Mouse (Mus musculus) neural tube, embryonic 11.5 days (tissue): ENCODE measurements around the gene Ubr2. TPM values are rescaled to one million over a fixed set of nuclear protein-coding genes. Genes with fewer than 3 reads are reported as not detected.

ENCODE experiments used
- ATAC-seq: fragments of 200-750 bp; cut with Nextera tagmentation; 2 replicates; pipeline ENCODE4 v1.8.0; 2017; ENCODE audit warnings: moderate number of reproducible peaks, mild to moderate bottlenecking, moderate TSS enrichment, moderate library complexity; ENCODE audit not compliant: insufficient read depth, low FRiP score, low TSS enrichment
- DNase-seq: peaks from one replicate; pipeline ENCODE4 v3.0.0-alpha.2; 2015; ENCODE audit warnings: low spot score
- H3K27ac ChIP-seq: fragments of 300-500 bp; sonication (generic); 2 replicates; pipeline ENCODE4 v1.5.1; 2014; ENCODE audit warnings: low read depth, mild to moderate bottlenecking, low read length
- H3K27me3 ChIP-seq: fragments of 300-500 bp; sonication (generic); 2 replicates; pipeline ENCODE4 v1.6.1; 2014; ENCODE audit warnings: mild to moderate bottlenecking, low read length, mixed read lengths; ENCODE audit not compliant: control insufficient read depth, insufficient read depth
- H3K36me3 ChIP-seq: fragments of 300-500 bp; sonication (generic); 2 replicates; pipeline ENCODE4 v1.6.1; 2014; ENCODE audit warnings: mild to moderate bottlenecking, low read length, moderate library complexity, mixed read lengths; ENCODE audit not compliant: control insufficient read depth, insufficient read depth
- H3K4me1 ChIP-seq: fragments of 300-500 bp; sonication (generic); 2 replicates; pipeline ENCODE4 v1.6.1; 2014; ENCODE audit warnings: low read length, mixed read lengths; ENCODE audit not compliant: control insufficient read depth, insufficient read depth
- H3K4me2 ChIP-seq: fragments of 300-500 bp; sonication (generic); 2 replicates; pipeline ENCODE4 v1.6.1; 2014; ENCODE audit warnings: low read depth, mild to moderate bottlenecking, moderate library complexity
- H3K4me3 ChIP-seq: fragments of 300-500 bp; sonication (generic); 2 replicates; pipeline ENCODE4 v1.5.1; 2014; ENCODE audit warnings: low read depth, low read length
- H3K9ac ChIP-seq: fragments of 300-500 bp; sonication (generic); 2 replicates; pipeline ENCODE4 v1.6.1; 2014; ENCODE audit warnings: mild to moderate bottlenecking, low read length
- H3K9me3 ChIP-seq: fragments of 300-500 bp; sonication (generic); 2 replicates; pipeline ENCODE4 v1.6.1; 2016; ENCODE audit warnings: low read length; ENCODE audit not compliant: control insufficient read depth
- WGBS: fragments of 180-500 bp; shearing (Covaris S2); extraction: QIAGEN DNeasy Blood & Tissue Kit; methylation state at CpG from one replicate; pipeline ENCODE4 v1.1.7; 2014; 5-methylcytosine and 5-hydroxymethylcytosine counted together
- polyA plus RNA-seq: library from polyadenylated mRNA; unstranded; fragments of >200 nt; fragmentation: Nextera tagmentation; extraction: Ambion mirVana; gene quantifications from 2 replicates; pipeline ENCODE4 v1.2.1, GENCODE M21; 2014

Gene Ubr2
- polyA plus RNA-seq, 1 experiment from 2014 or later: 20.8 TPM

DNA sequence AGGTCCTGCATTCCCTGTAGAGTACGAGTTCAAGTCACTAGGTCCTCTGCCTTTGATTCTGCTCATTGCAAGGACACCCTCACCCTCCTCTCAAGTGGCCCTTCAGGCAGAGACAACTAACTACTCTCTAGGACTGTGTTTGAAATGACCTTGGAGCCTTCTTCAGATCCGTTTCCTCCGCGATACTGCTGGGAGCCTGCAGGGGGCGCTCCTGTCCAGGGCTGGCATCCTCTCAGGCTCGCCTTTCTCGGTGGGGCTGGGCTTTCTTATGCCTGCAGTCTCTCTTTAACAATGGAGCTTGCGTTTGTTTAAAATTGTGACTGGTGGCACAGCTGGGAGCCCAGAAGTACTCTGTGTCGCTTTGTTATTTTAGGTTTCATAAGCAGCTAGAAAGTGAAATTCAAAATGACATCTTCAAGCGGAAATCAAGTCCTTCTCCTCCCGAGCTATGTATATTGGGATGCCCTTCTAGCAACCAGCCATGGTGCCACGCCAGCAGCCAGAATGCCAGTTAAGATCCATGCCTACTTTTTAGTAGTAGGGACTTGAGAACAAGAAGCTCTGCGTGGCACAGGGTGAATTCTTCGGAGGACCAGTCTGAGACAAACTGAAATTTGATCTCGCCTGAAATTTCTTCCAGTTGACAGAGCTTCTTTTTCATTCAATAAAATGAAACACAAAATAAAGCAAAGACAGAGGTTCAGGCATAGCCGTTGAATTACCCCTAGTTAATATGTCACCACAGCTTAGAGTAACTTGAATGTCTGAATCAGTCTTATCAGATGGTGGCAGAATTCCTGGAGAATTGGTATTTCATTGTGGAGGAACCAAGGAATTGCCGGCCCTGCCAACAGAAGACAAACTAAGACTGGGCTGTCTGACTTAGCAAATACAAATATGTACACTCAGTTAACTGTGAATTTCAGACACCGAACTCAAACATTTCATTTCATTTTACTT, 28.8 kb upstream of the Ubr2 start:
- H3K36me3 ChIP-seq: no peaks in the 10 kb centered on the region
- H3K4me2 ChIP-seq: peak overlapping the region; percentile 11; the same call in 1 of the 2 replicates
- no peaks in the 10 kb centered on the region for H3K9me3 ChIP-seq
- no peak overlapping the region for H3K9ac ChIP-seq
- H3K27ac ChIP-seq: no peak overlapping the region
- peak; percentile 31; the same call in 1 of the 2 replicates for ATAC-seq
- no peaks in the 10 kb centered on the region for H3K4me1 ChIP-seq
- 28% methylated on average over 18 of the region's 18 CpGs for WGBS
- no peak overlapping the region for H3K4me3 ChIP-seq
- no peaks in the 10 kb centered on the region for H3K27me3 ChIP-seq
- peak; percentile 85 for DNase-seq

DNA sequence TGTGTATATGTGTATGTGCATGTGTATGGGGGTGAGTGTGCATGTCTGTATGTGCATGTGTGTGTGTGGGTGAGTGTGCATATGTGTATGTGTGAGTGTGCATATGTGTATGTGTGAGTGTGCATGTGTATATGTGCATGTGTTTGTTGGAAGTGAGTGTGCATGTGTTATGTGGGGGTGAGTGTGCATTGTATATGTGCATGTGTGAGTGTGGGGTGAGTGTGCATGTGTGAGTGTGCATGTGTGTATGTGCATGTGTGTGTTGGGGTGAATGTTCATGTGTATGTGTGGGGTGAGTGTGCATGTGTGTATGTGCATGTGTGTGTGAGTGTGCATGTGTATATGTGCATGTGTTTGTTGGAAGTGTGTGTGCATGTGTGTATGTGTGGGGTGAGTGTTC, 24.2 kb upstream of the Ubr2 start:
- Histone ChIP-seq H3K27me3 (no peaks in the 10 kb centered on the region), H3K4me1 (no peaks in the 10 kb centered on the region), H3K27ac (no peak overlapping the region), H3K4me2 (no peak overlapping the region), H3K4me3 (no peak overlapping the region), H3K9ac (no peak overlapping the region), H3K36me3 (no peaks in the 10 kb centered on the region), H3K9me3 (no peaks in the 10 kb centered on the region)
- ATAC-seq: no peak
- no peak for DNase-seq

DNA sequence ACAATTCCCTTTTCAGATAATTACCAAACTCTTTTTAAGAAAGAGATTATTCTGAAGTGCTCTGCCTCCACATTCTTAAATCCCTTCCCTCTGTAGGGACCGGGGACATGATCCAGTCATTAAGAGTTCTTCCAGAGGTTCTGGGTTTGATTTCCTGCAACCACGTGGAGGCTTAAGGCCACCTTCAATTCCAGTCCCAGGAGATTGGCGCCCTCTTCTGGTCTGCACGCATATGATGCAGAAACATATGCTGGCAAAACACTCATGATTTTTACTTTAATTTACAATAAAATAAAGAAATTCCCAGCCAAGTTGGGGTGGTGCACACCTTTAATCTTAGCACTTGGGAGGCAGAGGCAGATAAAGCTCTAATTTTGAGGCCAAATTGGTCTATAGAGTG, 23.3 kb upstream of the Ubr2 start:
- Histone ChIP-seq H3K27me3 (no peaks in the 10 kb centered on the region), H3K36me3 (no peaks in the 10 kb centered on the region), H3K9ac (no peak overlapping the region), H3K4me2 (no peak overlapping the region), H3K27ac (no peak overlapping the region), H3K9me3 (no peaks in the 10 kb centered on the region), H3K4me1 (no peaks in the 10 kb centered on the region), H3K4me3 (no peak overlapping the region)
- 2% methylated on average over 4 of the region's 4 CpGs for WGBS
- DNase-seq: peak; percentile 39
- no peak for ATAC-seq

DNA sequence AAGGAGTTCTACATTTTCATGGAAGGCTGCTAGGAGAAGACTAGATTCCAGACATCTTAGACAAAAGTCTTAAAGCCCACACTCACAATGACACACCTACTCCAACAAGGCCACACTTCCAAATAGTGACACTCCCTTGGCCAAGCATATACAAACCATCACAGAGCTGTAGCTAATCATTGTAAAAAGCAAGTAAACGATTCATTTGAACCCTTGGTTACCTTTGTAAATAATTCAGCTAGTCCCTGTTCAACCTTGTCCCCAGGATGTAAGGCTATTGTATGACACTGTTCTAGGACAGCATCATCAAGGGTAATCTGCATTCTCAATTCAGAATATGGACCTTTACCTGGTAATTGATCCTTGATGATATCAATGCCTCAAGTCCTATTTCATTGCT, 14.4 kb upstream of the Ubr2 start:
- H3K9ac ChIP-seq: no peak overlapping the region
- no peaks in the 10 kb centered on the region for H3K27me3 ChIP-seq
- H3K4me2 ChIP-seq: no peak overlapping the region
- H3K4me1 ChIP-seq: no peaks in the 10 kb centered on the region
- H3K27ac ChIP-seq: no peak overlapping the region
- no peaks in the 10 kb centered on the region for H3K9me3 ChIP-seq
- no peak overlapping the region for H3K4me3 ChIP-seq
- no peak for ATAC-seq
- no peaks in the 10 kb centered on the region for H3K36me3 ChIP-seq
- WGBS: 79% methylated on average over 1 of the region's 1 CpGs
- no peak for DNase-seq

DNA sequence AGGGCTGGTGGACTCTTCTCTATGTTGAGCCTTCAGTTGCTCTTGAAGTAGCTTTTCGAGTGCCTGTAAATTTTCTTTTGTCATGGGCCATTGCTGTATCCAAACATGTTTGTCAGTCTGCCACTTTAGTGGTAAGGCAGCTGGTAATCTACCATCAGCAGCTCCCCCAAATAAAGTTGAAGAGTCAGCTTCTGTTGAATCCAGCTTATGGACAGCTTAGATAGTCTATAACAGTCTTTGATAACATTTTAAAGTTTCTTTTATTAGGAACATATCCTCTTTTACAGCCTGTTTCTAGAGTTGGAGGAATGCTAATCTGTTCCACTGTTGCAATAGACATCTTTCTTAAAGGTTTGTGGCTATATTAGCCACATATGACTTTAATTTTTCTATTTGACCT, 13.0 kb upstream of the Ubr2 start:
- Histone ChIP-seq H3K27ac (no peak overlapping the region), H3K36me3 (no peaks in the 10 kb centered on the region), H3K4me2 (no peak overlapping the region), H3K9ac (no peak overlapping the region), H3K9me3 (no peaks in the 10 kb centered on the region), H3K4me1 (no peaks in the 10 kb centered on the region), H3K4me3 (no peak overlapping the region), H3K27me3 (no peaks in the 10 kb centered on the region)
- no peak for ATAC-seq
- no peak for DNase-seq
- WGBS: 70% methylated on average over 1 of the region's 1 CpGs

DNA sequence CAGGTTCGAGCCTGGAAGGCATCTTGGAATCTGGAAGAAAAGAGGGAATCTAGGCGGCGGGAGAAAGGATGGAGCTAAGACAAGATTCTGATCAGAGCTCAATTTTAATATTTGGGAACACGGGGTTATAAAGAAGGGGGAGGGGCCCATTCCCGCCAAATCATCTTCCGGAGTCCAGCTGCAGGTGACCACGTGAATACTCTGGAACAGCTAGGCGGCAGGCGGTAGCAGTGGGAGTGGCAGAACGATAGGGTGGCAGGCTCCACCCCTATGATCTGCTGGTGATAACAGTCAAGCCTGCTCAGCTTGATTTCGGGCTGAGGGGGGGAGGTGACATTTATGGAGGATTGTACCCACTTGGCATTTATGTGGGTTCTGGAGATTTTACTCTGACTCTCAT, 2.5 kb upstream of the Ubr2 start:
- Histone ChIP-seq H3K4me2 (no peak overlapping the region), H3K4me1 (peaks cover 10% of the 10 kb centered on the region), H3K9me3 (no peaks in the 10 kb centered on the region), H3K9ac (no peak overlapping the region), H3K27ac (no peak overlapping the region), H3K4me3 (no peak overlapping the region), H3K36me3 (no peaks in the 10 kb centered on the region), H3K27me3 (no peaks in the 10 kb centered on the region)
- ATAC-seq: no peak
- 46% methylated on average over 11 of the region's 11 CpGs for WGBS
- DNase-seq: no peak

DNA sequence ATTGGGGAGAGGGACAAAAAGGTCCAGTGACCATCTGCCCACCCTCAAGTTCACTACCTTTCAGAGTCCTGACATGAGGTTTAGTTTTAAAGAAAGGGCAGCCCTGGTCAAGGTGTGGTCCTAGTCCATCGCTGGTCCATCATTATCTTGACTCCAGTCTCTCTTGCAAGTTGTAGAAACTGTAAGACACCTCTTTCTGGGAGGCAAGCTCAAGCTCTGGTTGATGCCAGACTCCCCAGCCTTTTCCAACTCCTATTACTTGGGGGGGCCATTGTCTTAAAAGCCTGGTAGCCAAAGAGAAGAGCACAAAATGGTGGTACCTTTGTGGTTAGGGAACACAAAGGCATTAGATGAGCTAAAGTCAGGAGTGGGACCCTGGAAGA, 1.3 kb upstream of the Ubr2 start:
- 90% methylated on average over 1 of the region's 1 CpGs for WGBS
- Histone ChIP-seq H3K9ac (no peak overlapping the region), H3K9me3 (no peaks in the 10 kb centered on the region), H3K36me3 (no peaks in the 10 kb centered on the region), H3K4me1 (peaks cover 10% of the 10 kb centered on the region), H3K27me3 (no peaks in the 10 kb centered on the region), H3K4me2 (no peak overlapping the region), H3K4me3 (no peak overlapping the region), H3K27ac (no peak overlapping the region)
- DNase-seq: no peak
- ATAC-seq: no peak

DNA sequence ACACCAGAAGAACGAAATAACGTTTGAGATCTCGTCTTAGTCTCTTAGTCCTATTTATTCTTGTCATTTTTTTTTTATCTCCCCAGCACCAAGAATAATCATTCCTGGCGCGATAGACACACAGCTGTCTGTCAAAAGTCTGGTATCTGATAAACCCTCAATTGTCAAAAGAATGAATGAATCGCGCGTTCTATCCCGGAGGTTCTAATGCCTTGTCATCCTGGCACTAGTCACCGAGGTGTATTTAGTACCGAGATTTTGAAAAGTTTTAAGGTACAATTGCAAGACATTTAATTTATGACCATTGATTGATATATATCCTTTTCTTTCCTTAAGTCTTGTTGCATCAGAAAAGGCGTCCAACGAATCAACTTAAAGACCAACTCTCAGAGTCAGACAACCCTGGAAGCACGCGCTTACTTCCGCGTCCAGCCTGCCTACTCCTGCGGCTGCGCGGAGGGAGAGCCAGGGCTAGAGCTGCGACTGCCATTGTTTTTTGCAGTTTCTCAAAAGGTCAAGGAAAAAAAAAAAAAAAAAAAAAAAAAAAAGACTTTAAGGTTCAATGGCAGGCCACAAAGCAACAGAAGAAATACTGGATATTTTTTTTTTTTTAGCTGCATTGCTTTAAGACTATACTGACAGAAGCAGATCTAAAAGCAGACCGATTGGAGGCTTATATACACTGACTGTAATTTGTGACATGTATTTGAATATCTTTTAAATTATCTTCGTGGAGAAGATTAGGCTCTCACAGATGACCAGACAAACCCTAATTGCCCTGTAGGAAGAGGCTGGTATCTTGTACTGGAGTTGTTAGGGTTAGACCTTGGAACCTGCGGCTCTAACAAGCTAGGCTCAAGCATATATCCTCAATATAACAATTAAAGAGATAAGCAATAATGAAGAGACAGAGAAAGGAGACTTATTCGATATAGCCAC, 635 bp upstream of the Ubr2 start:
- peak overlapping the region; percentile 76 for H3K4me2 ChIP-seq
- peaks cover 10% of the 10 kb centered on the region for H3K4me1 ChIP-seq
- DNase-seq (peak; percentile 82), ATAC-seq (no peak)
- 13% methylated on average over 25 of the region's 25 CpGs for WGBS
- peak overlapping the region; percentile 50; the same call in 1 of the 2 replicates for H3K27ac ChIP-seq
- no peaks in the 10 kb centered on the region for H3K36me3 ChIP-seq
- H3K4me3 ChIP-seq: peak overlapping the region; percentile 87
- 0 out of 2 replicates have a peak overlapping the region, but pooled peaks have one; percentile 35 for H3K9ac ChIP-seq
- no peaks in the 10 kb centered on the region for H3K9me3 ChIP-seq
- H3K27me3 ChIP-seq: no peaks in the 10 kb centered on the region
